Mouse (Mus musculus) lung, adult 2 months (tissue): ENCODE data around the gene Cxxc4.

Experiments
- CTCF ChIP-seq: fragments of 200-500 bp; IDR thresholded peaks from 2 replicates; pipeline ENCODE4 v1.5.1; 2011; ENCODE audit warnings: mild to moderate bottlenecking, low read length, control low read depth; ENCODE audit not compliant: insufficient read depth
- POLR2A ChIP-seq: fragments of 200-500 bp; IDR thresholded peaks from 2 replicates; pipeline ENCODE4 v1.6.1; 2011; ENCODE audit warnings: low read depth, mild to moderate bottlenecking, control low read depth, low read length, borderline replicate concordance; ENCODE audit errors: extremely low read depth

GRCm38 (mm10) chr3:134303492-134303808 lies 67.2 kb downstream of the Cxxc4 start:
- TF ChIP-seq POLR2A, result no peak
- TF ChIP-seq CTCF, result no peak
